ENCODE assay signal across 24 mouse cellular contexts in genomic region chr7:136213962-136214308, GRCm38 (mm10).
DNase-seq lines count a peak whose midpoint lies in the region; ATAC-seq and TF ChIP-seq lines count a peak whose summit lies in the region.
"Had no signal": no experiment of that assay in that cellular context is flagged by ENCODE, and none has a peak within 500 bp of the region (broad histone marks: within the 10 kb centered on the region; RNA-seq: fewer than 3 reads in every experiment).

No protein-coding gene starts in this region.

- no peaks in the 10 kb centered on the region for H3K9me3 ChIP-seq in hindbrain, embryonic 10.5 days
- no peaks in the 10 kb centered on the region for H3K9me3 ChIP-seq in hindbrain, postnatal 0 days (ENCODE audit: low read length)
- no peaks in the 10 kb centered on the region for H3K9me3 ChIP-seq in embryonic facial prominence, embryonic 14.5 days (ENCODE audit: control insufficient read depth, low read length)
- no peaks in the 10 kb centered on the region for H3K9me3 ChIP-seq in limb, embryonic 12.5 days
- H3K9me3 ChIP-seq: forebrain, embryonic 15.5 days; heart, embryonic 13.5 days; hindbrain, embryonic 12.5 days had no signal

- no peak overlapping the region for H3K9ac ChIP-seq in hindbrain, postnatal 0 days (replicated peaks; ENCODE audit: low read length)
- H3K9ac ChIP-seq in embryonic facial prominence, embryonic 14.5 days (ENCODE audit: low read depth, low read length) = no peak overlapping the region
- H3K9ac ChIP-seq in limb, embryonic 12.5 days (replicated peaks) = no peak overlapping the region
- H3K9ac ChIP-seq: forebrain, embryonic 15.5 days; heart, embryonic 13.5 days; hindbrain, embryonic 12.5 days; liver, postnatal 0 days had no signal

- H3K4me3 ChIP-seq in hindbrain, embryonic 10.5 days = no peak overlapping the region
- no peak overlapping the region for H3K4me3 ChIP-seq in hindbrain, postnatal 0 days (ENCODE audit: low read length)
- no peak overlapping the region for H3K4me3 ChIP-seq in embryonic facial prominence, embryonic 14.5 days (ENCODE audit: low read depth, low read length)
- H3K4me3 ChIP-seq in limb, embryonic 12.5 days (replicated peaks) = no peak overlapping the region
- H3K4me3 ChIP-seq: forebrain, embryonic 15.5 days; heart, embryonic 13.5 days; hindbrain, embryonic 12.5 days; layer of hippocampus, adult 2 months had no signal

- WGBS in hindbrain, embryonic 10.5 days = 83% methylated on average over 3 of the region's 3 CpGs
- WGBS in hindbrain, postnatal 0 days = 74% methylated on average over 3 of the region's 3 CpGs
- WGBS in embryonic facial prominence, embryonic 14.5 days = 42% methylated on average over 3 of the region's 3 CpGs
- WGBS in limb, embryonic 12.5 days = 11% methylated on average over 3 of the region's 3 CpGs

- H3K27ac ChIP-seq in hindbrain, embryonic 10.5 days = 0 out of 2 replicates have a peak overlapping the region, but pooled peaks have one; percentile 35
- no peak overlapping the region for H3K27ac ChIP-seq in hindbrain, postnatal 0 days
- H3K27ac ChIP-seq in embryonic facial prominence, embryonic 14.5 days (replicated peaks; ENCODE audit: low read depth, low read length) = peak overlapping the region; percentile 69; the same call in 1 of the 2 replicates
- H3K27ac ChIP-seq in limb, embryonic 12.5 days = peak overlapping the region; percentile 88
- H3K27ac ChIP-seq: forebrain, embryonic 15.5 days; heart, embryonic 13.5 days; layer of hippocampus, adult 2 months had no signal

- H3K27me3 ChIP-seq in hindbrain, embryonic 10.5 days (ENCODE audit: insufficient read depth, poor library complexity, severe bottlenecking) = peaks cover 49% of the 10 kb centered on the region
- no peaks in the 10 kb centered on the region for H3K27me3 ChIP-seq in hindbrain, postnatal 0 days (ENCODE audit: insufficient read depth, low read length)
- H3K27me3 ChIP-seq in embryonic facial prominence, embryonic 14.5 days (replicated peaks; ENCODE audit: control insufficient read depth, insufficient read depth, low read length) = 0 out of 2 replicates have a peak, but pooled peaks cover 3% of the 10 kb centered on the region
- H3K27me3 ChIP-seq in limb, embryonic 12.5 days = peaks cover 41% of the 10 kb centered on the region
- H3K27me3 ChIP-seq: hindbrain, embryonic 12.5 days had no signal

- H3K36me3 ChIP-seq in hindbrain, embryonic 10.5 days = no peaks in the 10 kb centered on the region
- H3K36me3 ChIP-seq in hindbrain, postnatal 0 days (ENCODE audit: insufficient read depth, low read length) = no peaks in the 10 kb centered on the region
- no peaks in the 10 kb centered on the region for H3K36me3 ChIP-seq in embryonic facial prominence, embryonic 14.5 days (ENCODE audit: control insufficient read depth, insufficient read depth, low read length)
- no peaks in the 10 kb centered on the region for H3K36me3 ChIP-seq in limb, embryonic 12.5 days
- H3K36me3 ChIP-seq: forebrain, embryonic 15.5 days; heart, embryonic 13.5 days; hindbrain, embryonic 12.5 days had no signal

- TF ChIP-seq CTCF in hindbrain, postnatal 0 days (IDR thresholded peaks at IDR 0.05; ENCODE audit: low read depth) = no peak

- no peak overlapping the region for H3K4me2 ChIP-seq in hindbrain, postnatal 0 days (ENCODE audit: low read depth, low read length)
- H3K4me2 ChIP-seq in embryonic facial prominence, embryonic 14.5 days (ENCODE audit: low read depth, low read length) = no peak overlapping the region
- H3K4me2 ChIP-seq in limb, embryonic 12.5 days = peak overlapping the region; percentile 35; the same call in 1 of the 2 replicates
- H3K4me2 ChIP-seq: forebrain, embryonic 15.5 days; heart, embryonic 13.5 days; hindbrain, embryonic 12.5 days; liver, embryonic 11.5 days had no signal

- no peak for DNase-seq in hindbrain, embryonic 10.5 days (ENCODE audit: low spot score)
- no peak for DNase-seq in hindbrain, postnatal 0 days (ENCODE audit: low spot score)
- peak; percentile 48 for DNase-seq in embryo, embryonic 11 days
- no peak for DNase-seq in embryonic facial prominence, embryonic 14.5 days (ENCODE audit: low spot score)
- no peak for DNase-seq in right cerebral cortex, postnatal 14 days
- no peak for DNase-seq in lung, postnatal 36 days
- DNase-seq: adrenal gland, postnatal 14 days; cerebellum, adult 2 months; cerebellum, postnatal 36 days; gastrocnemius, postnatal 25 days; heart, adult 18-20 months; heart, postnatal 14 days; kidney, postnatal 25 days; liver, postnatal 0 days; midbrain, embryonic 14.5 days; thymus, postnatal 14 days had no signal

- H3K4me1 ChIP-seq in hindbrain, embryonic 10.5 days (replicated peaks) = peaks cover 51% of the 10 kb centered on the region
- H3K4me1 ChIP-seq in hindbrain, postnatal 0 days (ENCODE audit: insufficient read depth, low read length) = peaks cover 8% of the 10 kb centered on the region; the same call in 1 of the 2 replicates
- H3K4me1 ChIP-seq in embryonic facial prominence, embryonic 14.5 days (ENCODE audit: control insufficient read depth, insufficient read depth, low read length) = peaks cover 32% of the 10 kb centered on the region
- peaks cover 82% of the 10 kb centered on the region for H3K4me1 ChIP-seq in limb, embryonic 12.5 days (replicated peaks)

- no peak for ATAC-seq in hindbrain, postnatal 0 days
- no peak for ATAC-seq in embryonic facial prominence, embryonic 14.5 days (ENCODE audit: low read depth)
- ATAC-seq in limb, embryonic 12.5 days (ENCODE audit: insufficient number of reproducible peaks, insufficient read depth, low FRiP score, low TSS enrichment, low read depth) = peak; percentile 67; the same call in 1 of the 2 replicates
- no peak for ATAC-seq in frontal cortex, adult (ENCODE audit: low TSS enrichment)
- ATAC-seq: forebrain, embryonic 15.5 days; liver, postnatal 0 days; lung, postnatal 0 days had no signal
